19 mouse cellular contexts compared by ENCODE assay signal in genomic region chr6:120019697-120020096, GRCm38 (mm10). TPM values are rescaled to one million over a fixed set of nuclear protein-coding genes. Genes with fewer than 3 reads are reported as not detected.
DNase-seq lines count a peak whose midpoint lies in the region; ATAC-seq and TF ChIP-seq lines count a peak whose summit lies in the region.
"Had no signal": no experiment of that assay in that cellular context is flagged by ENCODE, and none has a peak within 500 bp of the region (broad histone marks: within the 10 kb centered on the region; RNA-seq: fewer than 3 reads in every experiment).

No protein-coding gene starts in this region.

- 17% methylated on average over 2 of the region's 2 CpGs for WGBS in liver, embryonic 14.5 days (ENCODE audit: insufficient replicate concordance)
- 90% methylated on average over 2 of the region's 2 CpGs for WGBS in intestine, embryonic 15.5 days

- TF ChIP-seq POLR2A in MEL (IDR thresholded peaks at IDR 0.05; ENCODE audit: control insufficient read depth in 1 of 2, insufficient read depth in 1 of 2, low read depth in 1 of 2, low read length in 2 of 2, poor library complexity in 1 of 2): no peak

- TF ChIP-seq EP300 in MEL (IDR thresholded peaks at IDR 0.05; ENCODE audit: low read depth in 1 of 2, low read length in 2 of 2): peak; percentile 18 to 51; a peak in 1 of 4 replicates
- peak; percentile 19; the same call in 1 of the 2 replicates for TF ChIP-seq EP300 in liver, embryonic 14.5 days (IDR thresholded peaks at IDR 0.05; ENCODE audit: low read depth)

- H3K27ac ChIP-seq in MEL (ENCODE audit: control insufficient read depth, low read depth, low read length): no peak overlapping the region
- no peak overlapping the region for H3K27ac ChIP-seq in liver, embryonic 14.5 days
- H3K27ac ChIP-seq in intestine, embryonic 15.5 days: no peak overlapping the region
- H3K27ac ChIP-seq: embryonic facial prominence, embryonic 10.5 days; forebrain, embryonic 10.5 days; hindbrain, embryonic 15.5 days had no signal

- peak; percentile 58; the same call in 1 of the 2 replicates for ATAC-seq in liver, embryonic 14.5 days (ENCODE audit: insufficient read depth)
- ATAC-seq in megakaryocyte progenitor cell, adult 5-6 weeks (replicated peaks; ENCODE audit: poor library complexity): peak; percentile 47
- no peak for ATAC-seq in intestine, embryonic 15.5 days
- ATAC-seq: activated CD4-positive, CD25-positive, alpha-beta regulatory T cell, adult 4 months; forebrain, embryonic 15.5 days; Patski had no signal

- no peak overlapping the region for H3K9ac ChIP-seq in MEL (ENCODE audit: control insufficient read depth, low read depth, low read length, poor library complexity, severe bottlenecking)
- no peak overlapping the region for H3K9ac ChIP-seq in liver, embryonic 14.5 days (replicated peaks)
- no peak overlapping the region for H3K9ac ChIP-seq in intestine, embryonic 15.5 days
- H3K9ac ChIP-seq: forebrain, embryonic 15.5 days; heart, embryonic 12.5 days; hindbrain, embryonic 15.5 days had no signal

- H3K79me2 ChIP-seq in MEL (ENCODE audit: control insufficient read depth, insufficient read depth, low read length, poor library complexity): peaks cover 47% of the 10 kb centered on the region

- DNase-seq in MEL (ENCODE audit: low read depth, low spot score) (no peak), liver (peak; percentile 22)
- no peak for DNase-seq in liver, embryonic 14.5 days (ENCODE audit: low read depth in 3 of 3, low spot score in 3 of 3)
- DNase-seq in heart, postnatal 36 days: no peak
- DNase-seq in yolk sac, embryonic 10.5 days (ENCODE audit: low spot score): no peak
- DNase-seq: adrenal gland, postnatal 14 days; cerebellum, adult 18-20 months; cerebellum, adult 9-11 months; cerebellum, postnatal 36 days; gastrocnemius, postnatal 14 days had no signal

- H3K4me3 ChIP-seq in MEL (ENCODE audit: control insufficient read depth in 1 of 2, insufficient read depth in 1 of 2, low read depth in 2 of 2, low read length in 2 of 2): no peak overlapping the region
- no peak overlapping the region for H3K4me3 ChIP-seq in liver, embryonic 14.5 days (ENCODE audit: insufficient read depth in 1 of 2, low read depth in 2 of 2, low read length in 2 of 2)
- no peak overlapping the region for H3K4me3 ChIP-seq in intestine, embryonic 15.5 days (replicated peaks)
- H3K4me3 ChIP-seq: embryonic facial prominence, embryonic 10.5 days; forebrain, embryonic 10.5 days; forebrain, embryonic 15.5 days; heart, embryonic 12.5 days; hindbrain, embryonic 15.5 days had no signal

- TF ChIP-seq RAD21 in MEL (IDR thresholded peaks at IDR 0.05; ENCODE audit: low read depth, low read length): no peak

- intact Hi-C loops in heart, postnatal 36 days (cut with DNase I): no loop called here

- peak overlapping the region; percentile 35 for H3K4me2 ChIP-seq in liver, embryonic 14.5 days (ENCODE audit: low read depth)
- H3K4me2 ChIP-seq in intestine, embryonic 15.5 days (replicated peaks): no peak overlapping the region
- H3K4me2 ChIP-seq: forebrain, embryonic 15.5 days; heart, embryonic 12.5 days; hindbrain, embryonic 15.5 days had no signal

- no peaks in the 10 kb centered on the region for H3K27me3 ChIP-seq in MEL (ENCODE audit: control insufficient read depth in 1 of 2, insufficient read depth in 2 of 2, low read length in 2 of 2)
- no peaks in the 10 kb centered on the region for H3K27me3 ChIP-seq in liver, embryonic 14.5 days (ENCODE audit: control insufficient read depth, insufficient read depth, low read length)
- no peaks in the 10 kb centered on the region for H3K27me3 ChIP-seq in intestine, embryonic 15.5 days (replicated peaks)
- H3K27me3 ChIP-seq: forebrain, embryonic 15.5 days; heart, embryonic 12.5 days; hindbrain, embryonic 15.5 days; Patski had no signal

- H3K9me3 ChIP-seq in MEL (replicated peaks; ENCODE audit: insufficient read depth, low read length): no peaks in the 10 kb centered on the region
- H3K9me3 ChIP-seq in liver, embryonic 14.5 days (ENCODE audit: control insufficient read depth, low read length): no peaks in the 10 kb centered on the region
- no peaks in the 10 kb centered on the region for H3K9me3 ChIP-seq in intestine, embryonic 15.5 days
- H3K9me3 ChIP-seq: embryonic facial prominence, embryonic 10.5 days; forebrain, embryonic 10.5 days; forebrain, embryonic 15.5 days; heart, embryonic 12.5 days; hindbrain, embryonic 15.5 days had no signal

- TF ChIP-seq CTCF in MEL (IDR thresholded peaks at IDR 0.05 in 2 of 3, conservative IDR thresholded peaks at IDR 0.05 in 1 of 3; ENCODE audit: control insufficient read depth in 1 of 3, insufficient read depth in 1 of 3, low read depth in 2 of 3, low read length in 3 of 3, poor library complexity in 1 of 3, severe bottlenecking in 1 of 3): no peak
- no peak for TF ChIP-seq CTCF in liver, embryonic 14.5 days (IDR thresholded peaks at IDR 0.05; ENCODE audit: low read depth)

- H3K36me3 ChIP-seq in MEL (ENCODE audit: control insufficient read depth in 1 of 2, insufficient read depth in 2 of 2, low read length in 2 of 2): peaks cover 11 to 36% of the 10 kb centered on the region in 2 experiments; a peak in 3 of 4 replicates
- peaks cover 12% of the 10 kb centered on the region for H3K36me3 ChIP-seq in liver, embryonic 14.5 days (replicated peaks; ENCODE audit: control insufficient read depth, insufficient read depth, low read depth)
- no peaks in the 10 kb centered on the region for H3K36me3 ChIP-seq in intestine, embryonic 15.5 days
- H3K36me3 ChIP-seq: embryonic facial prominence, embryonic 10.5 days; forebrain, embryonic 15.5 days; heart, embryonic 12.5 days; hindbrain, embryonic 15.5 days had no signal

- peaks cover 11 to 32% of the 10 kb centered on the region in 2 experiments for H3K4me1 ChIP-seq in MEL (ENCODE audit: control insufficient read depth in 1 of 2, insufficient read depth in 2 of 2, low read length in 2 of 2)
- H3K4me1 ChIP-seq in liver, embryonic 14.5 days (replicated peaks; ENCODE audit: control insufficient read depth in 2 of 2, insufficient read depth in 2 of 2, low read length in 1 of 2): peaks cover 13 to 17% of the 10 kb centered on the region in 2 experiments
- H3K4me1 ChIP-seq in intestine, embryonic 15.5 days (replicated peaks): no peaks in the 10 kb centered on the region
- H3K4me1 ChIP-seq: embryonic facial prominence, embryonic 10.5 days had no signal

TF ChIP-seq in MEL, 35 proteins besides CTCF, POLR2A, EP300 and RAD21:
- no peak for TF ChIP-seq USF2 (IDR thresholded peaks at IDR 0.05; ENCODE audit: borderline replicate concordance in 1 of 2, insufficient read depth in 1 of 2, low read depth in 1 of 2, low read length in 2 of 2)
- TF ChIP-seq ZC3H11A (IDR thresholded peaks at IDR 0.05; ENCODE audit: low read depth, low read length): no peak
- TF ChIP-seq E2F4 (IDR thresholded peaks at IDR 0.05; ENCODE audit: borderline replicate concordance, low read depth, low read length): no peak
- TF ChIP-seq HCFC1 (IDR thresholded peaks at IDR 0.05; ENCODE audit: low read depth, low read length): no peak
- TF ChIP-seq MXI1 (IDR thresholded peaks at IDR 0.05; ENCODE audit: low read depth, low read length): 0 out of 2 replicates have a peak, but pooled peaks have one; percentile 33
- TF ChIP-seq MAFK (IDR thresholded peaks at IDR 0.05; ENCODE audit: borderline replicate concordance, low read depth, low read length): no peak
- TF ChIP-seq GATA1 (IDR thresholded peaks at IDR 0.05; ENCODE audit: low read depth, low read length): peak; percentile 73
- no peak for TF ChIP-seq JUND (IDR thresholded peaks at IDR 0.05; ENCODE audit: low read depth, low read length)
- TF ChIP-seq ETS1 (IDR thresholded peaks at IDR 0.05; ENCODE audit: low read depth, low read length): 0 out of 2 replicates have a peak, but pooled peaks have one; percentile 23
- 0 out of 2 replicates have a peak, but pooled peaks have one; percentile 47 for TF ChIP-seq TCF12 (IDR thresholded peaks at IDR 0.05; ENCODE audit: low read depth, low read length)

RNA-seq across cellular contexts. Expression of gene Wnk1, which starts 18.8 kb away (rescaled TPM):
- 31.6 and 39.0 TPM in 2 replicates for total RNA-seq in MEL (2012; rRNA removed)
- 100 to 1,000 TPM; 104 to 735 TPM for polyA plus RNA-seq in MEL (2012; ENCODE audit: insufficient read depth in 1 of 2, insufficient read length in 2 of 2, low read depth in 1 of 2, low replicate concordance in 2 of 2, missing spikeins in 1 of 2)
- polyA plus RNA-seq in liver, embryonic 14.5 days (2012; rRNA removed): 46.9 and 50.8 TPM in 2 replicates
- 26.9 and 29.0 TPM in 2 replicates for polyA plus RNA-seq in liver, embryonic 14.5 days (2014; fragmentation: Nextera tagmentation; extraction: Ambion mirVana)
- 225 and 297 TPM in 2 replicates for total RNA-seq in megakaryocyte progenitor cell, adult 5-6 weeks (2015)
- 157 and 179 TPM in 2 replicates for total RNA-seq in megakaryocyte progenitor cell, adult 5-6 weeks (2017)
- 39.5 and 42.6 TPM in 2 replicates for polyA plus RNA-seq in intestine, embryonic 15.5 days (2015; fragmentation: Nextera tagmentation; extraction: Ambion mirVana)
- total RNA-seq in heart, postnatal 36 days (2021): 100 to 1,000 TPM; 336 to 353 TPM
